Mouse (Mus musculus) bone marrow, adult 2 months (tissue): Measurements from ENCODE around the gene Rfc2. TPM values are rescaled to one million over a fixed set of nuclear protein-coding genes. Genes with fewer than 3 reads are reported as not detected.

Experiments
- H3K27ac ChIP-seq: fragments of 200-500 bp; 2 replicates; pipeline ENCODE4 v1.5.1; 2012; ENCODE audit warnings: low read depth, mild to moderate bottlenecking, control low read depth, inconsistent platforms, low read length; ENCODE audit not compliant: control insufficient read depth, poor library complexity, insufficient read depth
- H3K4me1 ChIP-seq: fragments of 200-500 bp; 2 replicates; pipeline ENCODE4 v1.6.1; 2011; ENCODE audit warnings: low read length; ENCODE audit not compliant: control insufficient read depth, insufficient read depth
- H3K4me3 ChIP-seq: fragments of 200-500 bp; replicated peaks from 2 replicates; pipeline ENCODE3; 2011; ENCODE audit warnings: mild to moderate bottlenecking, low read depth, low read length, control low read depth; ENCODE audit not compliant: control insufficient read depth
- CTCF ChIP-seq: fragments of 200-500 bp; IDR thresholded peaks from 2 replicates; pipeline ENCODE4 v1.5.1; 2011; ENCODE audit warnings: low read length, control low read depth; ENCODE audit not compliant: control insufficient read depth, insufficient read depth
- POLR2A ChIP-seq: fragments of 200-500 bp; IDR thresholded peaks from 2 replicates; pipeline ENCODE4 v1.6.1; 2011; ENCODE audit warnings: low read depth, mild to moderate bottlenecking, control low read depth, low read length, borderline replicate concordance; ENCODE audit not compliant: control insufficient read depth
- WGBS: fragments of 180-500 bp; shearing (Covaris S2); methylation state at CpG from one replicate; pipeline ENCODE4 v1.1.7; 2018; 5-methylcytosine and 5-hydroxymethylcytosine counted together
- polyA plus RNA-seq: library from polyadenylated mRNA; stranded (reverse); fragments of >200 nt; gene quantifications from 2 replicates; pipeline ENCODE4 v1.2.4, GENCODE M21; 2011; ENCODE audit warnings: low replicate concordance; ENCODE audit not compliant: missing spikeins, insufficient read depth, insufficient read length

Gene Rfc2
- polyA plus RNA-seq, 1 experiment: 241 TPM

DNA sequence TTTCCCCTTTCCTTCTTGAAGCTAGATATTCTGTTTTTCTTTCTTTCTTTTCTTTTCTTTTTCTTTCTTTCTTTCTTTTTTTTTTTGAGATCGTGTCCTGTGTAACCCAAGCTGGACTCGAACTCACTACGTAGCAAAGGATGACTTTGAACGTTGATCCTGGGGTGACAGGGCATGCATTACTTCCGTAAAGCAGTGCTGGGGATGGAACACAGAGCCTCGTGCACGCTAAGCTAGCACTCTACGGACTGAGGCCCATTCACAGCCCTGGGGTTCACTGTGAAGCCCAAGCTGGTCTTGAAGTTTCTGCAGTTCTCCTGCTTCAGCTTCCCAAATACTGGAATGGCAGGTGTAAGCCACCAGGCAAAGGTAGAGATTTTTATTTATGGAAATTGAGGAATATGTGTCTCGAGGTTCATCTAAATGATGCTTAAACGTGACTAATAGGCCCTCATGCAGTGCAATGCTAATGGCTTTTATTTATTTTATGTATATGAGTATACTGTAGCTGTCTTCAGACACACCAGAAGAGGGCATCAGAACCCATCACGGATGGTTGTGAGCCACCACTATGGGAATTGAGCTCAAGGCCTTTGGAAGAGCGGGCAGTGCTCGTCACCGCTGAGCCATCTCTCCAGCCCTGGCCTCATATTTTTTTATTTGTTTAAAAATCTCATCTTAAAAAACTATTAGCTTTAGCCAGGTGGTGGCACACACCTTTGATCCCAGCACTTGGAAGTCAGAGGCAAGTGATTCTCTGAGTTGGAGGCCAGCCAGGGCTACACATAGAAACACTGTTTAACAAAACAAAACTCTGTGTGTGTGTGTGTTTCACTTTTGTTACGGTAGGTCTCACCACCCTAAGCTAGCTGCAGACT lies 2.1 kb downstream of the Rfc2 start:
- peaks cover 2% of the 10 kb centered on the region; the same call in 1 of the 2 replicates for H3K4me1 ChIP-seq
- TF ChIP-seq CTCF (no peak), POLR2A (no peak)
- 16% methylated on average over 15 of the region's 15 CpGs for WGBS
- peak overlapping the region; percentile 51 for H3K27ac ChIP-seq
- peak overlapping the region; percentile 95 for H3K4me3 ChIP-seq

DNA sequence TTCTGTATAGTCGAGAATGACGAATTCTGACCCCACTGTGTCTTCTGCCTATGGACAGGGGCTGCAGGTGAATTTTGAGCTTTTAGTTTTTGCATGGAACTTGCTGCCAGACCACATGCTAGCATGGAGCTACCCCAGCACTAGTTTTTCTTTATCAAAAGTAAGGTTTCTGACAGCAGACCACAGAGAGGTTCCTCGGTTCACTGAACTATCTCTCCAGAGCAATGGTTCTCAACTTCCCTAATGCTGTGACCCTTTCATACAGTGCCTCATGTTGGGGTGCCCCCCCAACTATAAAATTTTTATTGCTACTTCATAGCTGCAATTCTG lies 2.7 kb downstream of the Rfc2 start:
- WGBS: 9% methylated on average over 3 of the region's 3 CpGs
- H3K27ac ChIP-seq: peak overlapping the region; percentile 51; the same call in 1 of the 2 replicates
- peak overlapping the region; percentile 24 for H3K4me3 ChIP-seq
- TF ChIP-seq CTCF: no peak
- no peak for TF ChIP-seq POLR2A
- H3K4me1 ChIP-seq: peaks cover 3% of the 10 kb centered on the region; the same call in 1 of the 2 replicates

DNA sequence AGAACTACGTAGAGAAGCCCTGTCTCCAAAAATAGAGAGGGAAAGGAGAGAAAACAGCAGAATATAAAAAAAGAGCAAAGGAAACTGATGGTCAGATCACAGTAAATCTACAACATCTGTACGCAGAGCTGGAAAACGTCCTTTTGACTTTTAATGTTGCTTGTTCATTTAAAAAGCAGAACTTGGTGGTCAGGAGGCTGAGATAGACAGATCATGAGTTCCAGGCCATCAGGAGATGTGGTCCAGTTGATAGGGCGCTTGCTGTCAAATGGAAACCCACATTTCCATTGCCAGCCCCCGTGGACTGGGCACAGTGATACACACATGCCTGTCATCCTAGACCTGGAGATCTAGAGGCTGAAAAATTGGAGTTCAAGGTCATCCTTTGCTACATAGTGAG lies 3.6 kb downstream of the Rfc2 start:
- H3K4me3 ChIP-seq: no peak overlapping the region
- H3K4me1 ChIP-seq: peaks cover 3% of the 10 kb centered on the region; the same call in 1 of the 2 replicates
- WGBS: 17% methylated on average over 5 of the region's 5 CpGs
- TF ChIP-seq CTCF (no peak), POLR2A (no peak)
- H3K27ac ChIP-seq: peak overlapping the region; percentile 51; the same call in 1 of the 2 replicates

DNA sequence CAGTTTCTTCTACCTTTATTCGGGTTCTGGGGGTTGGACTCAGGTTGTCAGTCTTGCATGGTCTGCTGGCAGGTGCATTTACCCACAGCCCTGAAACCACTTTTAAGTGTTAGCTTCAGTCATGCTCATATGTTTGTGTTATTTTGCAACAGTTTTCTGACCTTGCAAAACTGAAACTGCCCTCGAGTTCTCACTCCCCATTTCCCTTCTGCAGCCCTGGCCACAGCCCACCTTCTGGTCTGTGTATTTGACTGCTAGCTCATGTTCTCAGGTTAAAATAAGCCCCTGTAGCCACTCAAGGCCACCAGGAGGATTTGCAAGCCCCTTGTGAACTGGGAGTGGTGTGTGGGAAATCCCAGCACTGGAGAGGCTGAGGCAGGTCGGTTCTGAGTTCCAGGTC lies 8.7 kb downstream of the Rfc2 start:
- 28% methylated on average over 3 of the region's 3 CpGs for WGBS

DNA sequence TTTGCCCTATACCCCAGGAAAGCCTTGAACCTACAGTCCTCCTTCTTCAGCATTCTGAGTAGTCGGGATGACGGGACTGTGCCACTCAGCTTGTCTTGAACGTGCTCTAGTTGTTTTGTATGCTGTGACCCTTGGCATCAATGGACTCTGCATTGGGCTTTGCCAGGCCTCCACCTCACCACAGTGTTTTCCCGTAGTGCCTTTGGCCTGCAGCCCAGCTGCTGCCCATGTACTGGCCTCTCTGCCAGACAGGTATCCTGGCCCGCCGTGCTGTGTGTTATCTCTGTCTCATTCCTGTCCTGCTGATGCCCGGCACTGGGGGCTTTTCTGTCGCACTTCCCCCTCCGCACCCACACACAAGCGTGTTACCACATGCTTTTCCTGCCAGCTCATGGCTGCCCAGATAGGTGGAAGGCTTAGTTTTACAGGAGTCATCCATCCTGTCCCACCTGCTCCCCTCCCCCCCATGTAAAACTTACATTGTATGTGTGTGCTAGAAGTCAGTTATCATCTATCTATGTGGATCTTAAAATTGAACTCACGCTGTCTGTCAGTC lies 10.9 kb downstream of the Rfc2 start:
- no peak for TF ChIP-seq CTCF
- no peak for TF ChIP-seq POLR2A
- Histone ChIP-seq H3K27ac (peak overlapping the region; percentile 68), H3K4me3 (no peak overlapping the region), H3K4me1 (peaks cover 4% of the 10 kb centered on the region)
- WGBS: 36% methylated on average over 11 of the region's 11 CpGs

More for the DNA sequence above, 8.7 kb downstream of the Rfc2 start:
- no peak overlapping the region for H3K4me3 ChIP-seq
- no peak for TF ChIP-seq POLR2A
- TF ChIP-seq CTCF: no peak
- H3K27ac ChIP-seq: peak overlapping the region; percentile 40
- H3K4me1 ChIP-seq: peaks cover 4% of the 10 kb centered on the region

DNA sequence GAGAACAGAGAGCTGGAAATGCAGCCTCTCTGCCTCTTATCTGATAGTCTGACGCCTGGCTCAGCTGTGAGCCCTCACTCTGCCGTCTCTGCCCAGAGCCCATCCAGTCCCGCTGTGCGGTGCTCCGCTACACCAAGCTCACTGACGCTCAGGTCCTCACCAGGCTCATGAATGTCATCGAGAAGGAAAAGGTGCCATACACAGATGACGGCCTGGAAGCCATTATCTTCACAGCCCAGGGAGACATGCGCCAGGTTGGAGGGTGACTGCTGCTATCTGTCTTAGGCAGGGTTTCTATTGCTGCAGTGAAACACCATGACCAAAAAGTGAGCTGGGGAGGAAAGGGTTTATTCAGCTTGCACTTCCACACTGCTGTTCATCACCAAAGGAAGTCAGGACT lies 11.9 kb downstream of the Rfc2 start:
- no peak overlapping the region for H3K4me3 ChIP-seq

DNA sequence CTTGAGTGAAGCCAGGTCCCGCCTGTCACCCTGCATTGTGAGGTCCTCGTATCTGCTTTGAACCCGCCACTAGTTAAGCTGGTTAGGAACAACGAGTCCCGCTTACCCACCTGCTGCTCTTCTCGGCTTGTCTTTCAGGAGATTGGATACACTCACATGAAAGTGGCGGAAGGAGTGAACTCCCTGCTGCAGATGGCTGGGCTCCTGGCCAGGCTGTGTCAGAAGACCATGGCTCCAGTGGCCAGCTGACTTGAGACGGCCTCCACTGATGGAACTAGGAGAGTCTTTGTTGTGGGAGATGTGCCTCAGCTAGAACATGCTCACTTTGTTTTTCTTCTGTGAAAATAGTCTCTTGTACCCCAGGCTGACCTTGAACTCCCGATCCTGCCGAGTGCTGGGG lies 16.5 kb downstream of the Rfc2 start:
- TF ChIP-seq CTCF (no peak), POLR2A (no peak)
- Histone ChIP-seq H3K4me1 (no peaks in the 10 kb centered on the region), H3K4me3 (no peak overlapping the region), H3K27ac (no peak overlapping the region)
- WGBS: 90% methylated on average over 10 of the region's 10 CpGs

More for the DNA sequence above, 11.9 kb downstream of the Rfc2 start:
- Histone ChIP-seq H3K4me1 (peaks cover 4% of the 10 kb centered on the region), H3K27ac (peak overlapping the region; percentile 16; the same call in 1 of the 2 replicates)
- TF ChIP-seq POLR2A (no peak), CTCF (no peak)
- 62% methylated on average over 9 of the region's 9 CpGs for WGBS

DNA sequence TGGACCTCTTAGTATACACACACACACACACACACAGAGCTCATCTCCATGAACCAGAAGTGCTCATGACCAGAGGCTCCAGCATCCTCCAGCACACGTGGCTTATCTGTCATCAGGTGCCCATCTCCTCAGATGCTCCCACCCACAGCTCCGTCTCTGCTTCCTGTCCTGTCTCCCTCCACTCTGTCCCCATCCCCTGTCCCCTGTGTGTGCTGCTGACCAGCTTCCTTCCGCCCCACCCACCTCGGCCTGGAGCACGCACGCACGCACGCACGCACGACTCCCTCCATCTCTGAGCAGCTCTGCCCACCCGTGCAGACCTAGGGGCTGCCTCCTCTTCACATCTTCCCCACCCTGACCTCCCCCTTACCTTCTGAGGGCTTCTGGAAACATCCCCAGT lies 23.2 kb downstream of the Rfc2 start:
- Histone ChIP-seq H3K4me3 (no peak overlapping the region), H3K4me1 (peaks cover 2% of the 10 kb centered on the region), H3K27ac (no peak overlapping the region)
- no peak for TF ChIP-seq CTCF
- TF ChIP-seq POLR2A: no peak
- 84% methylated on average over 11 of the region's 11 CpGs for WGBS

DNA sequence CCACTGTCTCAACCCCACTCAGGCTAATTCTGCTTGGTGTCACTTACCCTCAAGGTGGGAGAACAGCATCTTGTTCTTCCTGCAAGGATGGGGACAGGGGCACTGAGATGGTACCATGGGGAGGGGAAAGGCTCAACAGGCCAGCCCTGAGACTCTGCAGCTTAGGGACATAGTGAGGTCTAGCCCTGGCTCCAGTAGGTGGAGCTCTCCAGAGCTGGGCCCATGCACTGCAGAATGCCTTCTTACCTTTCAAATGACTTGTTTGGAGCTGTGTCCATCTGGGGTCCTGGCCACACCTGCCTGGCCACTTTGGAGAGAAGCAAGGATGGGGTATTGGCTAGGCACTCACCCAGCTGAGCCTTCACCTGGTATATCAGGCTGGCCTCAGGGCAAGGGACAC lies 25.1 kb downstream of the Rfc2 start:
- H3K27ac ChIP-seq: peak overlapping the region; percentile 68
- TF ChIP-seq CTCF (peak; percentile 59), POLR2A (no peak)
- H3K4me1 ChIP-seq: peaks cover 2% of the 10 kb centered on the region
- H3K4me3 ChIP-seq: no peak overlapping the region
